Mouse (Mus musculus) induced T-regulatory cell, adult 2 months (primary cell): Measurements from ENCODE around the gene Brip1.
A peak's percentile ranks its signal among the peaks of the same experiment; 100 is the strongest.
"Not testable (repeated sequence)": the region's sequence is repeated elsewhere in the genome, so short reads cannot be mapped to it uniquely, and the experiment has no call there.

Source experiments
- DNase-seq: peaks from one replicate; pipeline ENCODE4 v3.0.0-alpha.2; 2012; ENCODE audit warnings: low read depth

Gene Brip1

DNA sequence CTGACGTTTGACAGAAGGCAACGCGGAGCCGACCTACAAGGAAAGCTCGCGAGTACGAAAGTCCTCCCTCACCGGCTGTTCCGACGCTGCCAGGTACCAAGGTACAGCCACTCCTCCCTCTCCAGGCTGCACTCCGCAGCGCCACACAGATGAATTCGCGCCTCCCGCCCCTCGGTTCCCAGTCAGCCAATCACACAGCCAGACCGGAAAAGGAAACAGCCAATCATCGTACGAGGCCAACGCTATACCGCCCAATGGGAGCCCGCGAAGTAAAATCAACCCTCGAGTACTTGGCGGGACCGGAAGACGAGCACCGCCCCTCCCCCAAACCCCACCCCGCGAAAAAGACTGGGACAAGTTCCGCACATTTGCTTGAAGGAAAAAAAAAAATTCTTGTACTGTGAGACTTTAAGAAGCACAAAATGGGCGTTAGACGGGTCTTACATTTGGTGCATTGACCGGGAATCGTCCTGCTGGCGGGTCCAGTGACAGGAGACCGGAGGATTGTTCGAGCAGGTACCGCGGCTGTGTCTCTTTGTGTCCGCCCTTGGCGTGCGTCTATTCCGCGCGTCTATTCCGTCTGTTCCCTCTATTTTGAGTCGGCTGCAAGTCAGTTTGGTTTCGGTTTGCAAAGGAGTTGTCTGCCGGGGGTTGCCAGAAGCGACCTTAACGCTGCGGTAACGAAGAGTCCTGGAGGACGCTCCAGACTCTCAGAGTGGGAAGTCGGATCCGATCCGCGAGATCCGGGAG, at the start of gene Brip1:
Gene Brip1 (minus strand): TSS at position 157 of the 750 bp plus-strand sequence.
- DNase-seq = peak; percentile 99

DNA sequence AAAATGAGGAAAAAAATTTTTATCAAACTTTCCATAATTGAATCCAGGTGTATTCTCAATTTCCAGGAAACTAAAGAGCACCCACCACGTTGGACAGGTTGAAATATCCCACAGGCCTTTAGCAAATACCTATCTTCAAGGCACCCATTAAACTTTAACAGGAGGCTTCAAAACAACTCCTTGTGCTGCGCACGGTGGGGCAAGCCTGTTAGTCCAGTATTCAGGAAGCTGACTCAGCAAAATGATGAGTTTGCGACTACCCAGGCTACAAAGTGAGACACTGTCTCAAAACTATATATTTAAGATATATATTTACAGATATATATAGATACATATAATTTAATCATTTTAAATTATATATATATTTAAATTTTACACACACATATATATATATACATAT, 31.5 kb upstream of the Brip1 start:
- DNase-seq = no peak

DNA sequence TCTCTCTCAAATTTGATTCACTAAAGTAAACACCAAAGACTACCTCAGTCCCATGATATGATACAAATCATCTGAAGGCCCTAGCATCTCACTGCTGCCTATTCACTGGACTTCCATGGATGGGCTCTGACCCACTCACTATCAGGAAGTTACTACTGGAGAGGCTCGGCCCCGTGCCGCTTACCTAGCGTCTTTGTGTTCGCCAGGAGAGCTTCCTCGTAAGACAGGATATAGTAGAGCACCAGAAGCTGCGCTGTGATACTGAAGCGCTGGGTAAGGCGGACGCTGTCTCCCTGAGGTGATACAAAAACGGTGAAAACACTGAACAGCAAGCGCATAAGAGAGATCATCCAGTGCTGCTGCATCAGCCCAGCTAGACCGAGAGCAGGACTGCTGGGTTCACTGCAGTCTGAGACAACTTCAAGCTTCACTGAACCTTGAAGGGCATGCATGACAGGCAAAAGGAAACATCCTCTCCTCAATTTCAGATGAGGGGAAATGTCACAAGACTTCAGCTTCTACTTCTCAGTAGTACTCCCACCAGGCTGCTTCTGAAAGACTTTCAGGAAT, 30.9 kb upstream of the Brip1 start:
- DNase-seq = no peak

- DNase-seq = no peak
Observed at GRCm38 (mm10) chr11:86226646-86227180, 25.7 kb upstream of the Brip1 start.

GRCm38 (mm10) chr11:86225761-86226160, 24.8 kb upstream of the Brip1 start:
- DNase-seq = no peak

DNA sequence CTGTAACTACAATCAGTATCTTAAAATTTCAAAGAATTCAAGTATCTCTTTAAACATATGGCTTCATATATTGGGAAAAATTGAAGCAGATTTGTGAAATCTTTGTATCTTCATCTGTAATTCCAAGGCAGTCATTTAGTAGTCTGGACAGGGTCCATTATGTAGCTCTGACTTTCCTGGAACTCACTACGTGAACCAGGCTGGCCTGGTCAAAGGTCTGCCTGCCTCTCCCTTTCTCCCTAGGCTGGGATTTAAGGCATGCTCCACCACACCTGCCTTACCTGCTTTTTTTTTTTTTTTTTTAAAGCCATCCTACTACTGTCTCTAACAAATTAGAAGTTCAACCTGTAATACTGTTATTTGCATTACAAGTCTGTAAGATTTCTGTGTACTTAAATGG, 10.8 kb upstream of the Brip1 start:
- no peak for DNase-seq

GRCm38 (mm10) chr11:86209123-86209522, 8.1 kb upstream of the Brip1 start:
- DNase-seq = no peak

GRCm38 (mm10) chr11:86205876-86206275, 4.9 kb upstream of the Brip1 start:
- DNase-seq = no peak

DNA sequence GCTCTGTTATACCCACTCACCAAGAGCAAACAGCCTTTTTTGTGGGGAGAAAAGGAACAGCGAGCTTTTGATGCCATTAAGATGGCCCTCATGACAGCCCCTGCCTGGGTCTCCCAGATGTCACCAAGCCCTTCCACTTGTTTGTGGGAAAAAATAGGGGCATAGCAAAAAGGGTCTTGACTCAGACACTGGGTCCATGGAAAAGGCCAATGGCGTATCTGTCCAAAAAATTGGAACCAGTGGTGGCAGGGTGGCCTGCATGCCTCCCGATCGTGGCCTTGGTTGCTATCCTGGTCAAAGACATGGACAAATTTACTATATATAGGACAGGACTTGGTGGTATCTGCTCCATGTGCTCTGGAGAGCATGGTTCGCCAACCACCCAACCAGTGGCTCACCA, 4.0 kb upstream of the Brip1 start:
- no peak for DNase-seq

DNA sequence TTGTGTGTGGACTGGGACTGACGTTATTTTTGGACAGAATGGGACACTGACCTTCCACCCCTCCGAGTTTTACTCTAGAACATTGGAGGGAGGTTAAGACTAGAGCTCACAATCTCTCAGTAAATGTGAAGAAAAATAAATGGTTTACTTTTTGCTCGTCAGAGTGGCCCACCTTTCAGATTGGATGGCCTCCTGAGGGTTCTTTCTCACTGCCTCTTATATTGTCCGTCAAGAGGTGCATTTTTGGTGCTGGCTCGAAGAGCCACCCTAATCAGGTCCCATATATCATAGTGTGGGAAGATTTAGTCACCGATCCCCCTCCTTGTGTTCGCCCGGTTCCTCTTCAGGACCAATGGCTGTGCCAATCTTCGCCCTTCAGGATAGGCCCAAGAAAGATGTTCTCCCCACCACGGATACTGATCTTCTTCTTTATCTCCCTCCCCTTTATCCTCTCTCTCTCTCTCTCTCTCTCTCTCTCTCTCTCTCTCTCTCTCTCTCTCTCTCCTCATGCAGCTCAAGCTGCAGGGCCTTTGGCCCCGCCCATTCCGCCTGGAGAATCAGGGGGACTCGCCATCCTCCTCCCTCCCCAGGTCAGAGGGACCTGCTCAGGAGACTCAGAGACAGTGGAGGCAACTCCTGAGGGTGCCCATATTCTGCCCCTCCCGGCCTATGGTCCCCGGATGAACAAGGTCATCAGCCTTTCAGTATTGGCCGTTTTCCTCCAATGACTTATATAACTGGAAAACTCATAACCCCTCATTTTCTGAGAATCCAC, 1.1 kb upstream of the Brip1 start:
- DNase-seq = peak; percentile 59

DNA sequence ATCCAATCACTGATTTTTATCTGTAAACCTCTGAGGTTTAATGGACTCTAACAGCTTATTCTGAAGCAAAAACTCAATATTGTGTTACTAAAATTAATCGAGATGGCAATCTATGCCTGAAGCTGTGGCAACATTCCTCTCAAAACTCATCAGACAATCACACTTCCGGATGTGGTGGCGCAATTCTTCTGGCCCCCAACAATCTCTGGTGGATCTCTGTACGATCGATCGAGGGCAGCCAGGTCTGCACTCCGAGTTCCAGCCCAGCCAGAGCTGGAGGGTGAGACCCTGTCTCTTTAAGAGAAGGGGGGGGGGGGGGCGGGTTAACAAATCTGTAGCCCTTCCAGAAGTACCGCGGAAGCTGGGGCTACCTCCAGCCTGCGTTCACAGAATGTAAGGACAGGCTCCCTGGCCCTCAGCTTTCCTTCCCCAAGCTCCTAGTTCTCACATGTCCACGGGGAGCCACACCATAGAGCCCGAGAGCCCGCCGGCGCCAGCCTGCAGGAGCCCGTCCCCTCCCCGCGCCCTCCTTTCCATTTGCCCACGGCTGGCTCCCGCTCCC, 452 bp downstream of the Brip1 start:
- DNase-seq = no peak

GRCm38 (mm10) chr11:86199733-86200132, 1.3 kb downstream of the Brip1 start:
- DNase-seq = no peak

- DNase-seq = not testable (repeated sequence)
Observed at GRCm38 (mm10) chr11:86185224-86185623, 15.8 kb downstream of the Brip1 start.

DNA sequence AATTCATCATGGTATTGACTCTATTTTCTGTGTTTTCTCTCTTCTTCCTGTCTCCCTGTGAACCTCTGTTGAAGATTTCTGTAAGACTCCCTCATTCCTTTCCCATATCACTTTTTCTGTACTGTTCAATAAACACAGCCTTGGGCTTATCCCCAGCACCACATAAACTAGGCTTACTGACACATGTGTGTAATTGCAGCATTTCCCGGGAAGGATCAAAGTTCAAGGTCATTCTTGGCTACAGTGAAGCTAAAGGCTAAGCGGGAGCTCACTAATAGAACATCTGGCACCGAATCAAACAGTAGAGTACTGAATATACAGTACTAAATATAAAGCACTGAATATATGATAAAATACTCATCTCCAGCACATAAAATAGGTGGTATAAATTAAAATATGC, 25.2 kb downstream of the Brip1 start:
- no peak for DNase-seq

DNA sequence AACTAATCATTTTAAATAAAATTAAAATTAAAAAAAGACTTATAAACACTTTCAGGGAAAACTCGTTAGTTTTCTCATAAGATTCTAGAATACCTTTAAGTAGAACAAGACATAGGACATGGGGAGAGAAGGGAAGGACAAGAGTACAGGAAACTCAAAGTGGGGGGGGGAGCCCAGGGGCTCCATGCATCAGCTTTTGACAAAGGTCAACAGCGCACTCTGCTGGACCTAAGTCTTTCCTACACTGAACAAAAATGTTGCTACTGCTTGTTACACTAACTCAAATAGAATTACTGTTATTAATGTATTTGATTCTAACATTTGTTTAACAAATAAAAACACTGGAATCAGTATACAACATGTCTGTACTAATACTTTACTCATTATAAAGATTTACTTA, 26.8 kb downstream of the Brip1 start:
- DNase-seq = peak; percentile 77

DNA sequence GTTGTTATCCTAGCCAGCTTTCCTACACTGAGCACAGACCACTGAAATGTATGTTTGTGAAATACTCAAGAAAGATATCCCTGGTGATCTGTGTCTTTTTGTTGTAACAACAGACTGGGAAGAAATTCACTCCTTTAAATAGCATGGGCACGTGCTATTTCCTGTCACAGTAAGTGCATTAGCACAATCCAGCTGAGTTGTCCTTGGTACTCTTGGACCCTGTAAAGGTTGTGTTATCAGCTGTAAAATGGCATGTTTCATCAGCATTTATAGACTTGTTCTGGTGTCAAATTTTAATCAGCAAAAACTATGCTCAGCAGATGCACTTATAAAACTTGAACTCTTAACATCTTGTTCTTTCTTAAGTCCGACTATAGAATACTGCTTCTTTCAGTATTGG, 30.2 kb downstream of the Brip1 start:
- DNase-seq = no peak

GRCm38 (mm10) chr11:86160251-86160650, 40.7 kb downstream of the Brip1 start:
- no peak for DNase-seq

DNA sequence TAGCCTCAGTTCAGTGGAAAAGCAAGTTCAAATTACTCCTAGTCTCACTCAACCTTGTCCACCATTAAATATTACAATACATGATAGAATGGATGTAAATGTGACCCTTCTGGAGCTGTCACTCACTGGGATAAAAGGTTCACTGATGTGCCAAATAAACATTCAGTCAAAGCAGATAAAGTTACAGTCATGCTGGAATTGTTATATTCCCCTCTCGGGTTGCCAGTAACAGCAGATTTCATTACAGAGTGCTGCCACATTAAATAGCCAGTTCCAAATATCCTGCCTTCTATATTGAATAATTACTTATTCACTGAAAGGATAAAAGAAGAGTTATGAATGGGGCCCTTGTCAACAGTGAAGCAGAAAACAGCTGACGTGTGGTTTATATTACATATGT, 42.0 kb downstream of the Brip1 start:
- DNase-seq = no peak

DNA sequence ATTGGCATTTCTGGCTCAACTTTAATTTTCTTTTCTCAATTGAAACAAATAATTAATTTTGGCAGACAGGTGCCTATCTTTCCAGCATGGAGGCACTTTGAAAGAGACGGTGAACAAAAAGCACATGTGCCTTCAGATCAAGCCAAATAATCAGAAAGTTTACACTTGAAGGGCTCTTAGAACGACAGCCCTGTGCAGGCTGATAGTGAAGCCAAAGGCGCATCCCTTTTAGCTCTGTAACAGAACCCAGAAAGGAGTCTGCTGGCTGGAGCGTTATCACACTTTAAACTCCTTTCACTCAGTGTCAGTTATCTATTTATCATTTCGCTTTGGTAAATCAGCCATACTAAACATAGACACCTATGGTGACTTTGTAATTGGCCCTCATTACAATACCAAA, 45.4 kb downstream of the Brip1 start:
- DNase-seq = no peak

GRCm38 (mm10) chr11:86131324-86131723, 69.7 kb downstream of the Brip1 start:
- no peak for DNase-seq

DNA sequence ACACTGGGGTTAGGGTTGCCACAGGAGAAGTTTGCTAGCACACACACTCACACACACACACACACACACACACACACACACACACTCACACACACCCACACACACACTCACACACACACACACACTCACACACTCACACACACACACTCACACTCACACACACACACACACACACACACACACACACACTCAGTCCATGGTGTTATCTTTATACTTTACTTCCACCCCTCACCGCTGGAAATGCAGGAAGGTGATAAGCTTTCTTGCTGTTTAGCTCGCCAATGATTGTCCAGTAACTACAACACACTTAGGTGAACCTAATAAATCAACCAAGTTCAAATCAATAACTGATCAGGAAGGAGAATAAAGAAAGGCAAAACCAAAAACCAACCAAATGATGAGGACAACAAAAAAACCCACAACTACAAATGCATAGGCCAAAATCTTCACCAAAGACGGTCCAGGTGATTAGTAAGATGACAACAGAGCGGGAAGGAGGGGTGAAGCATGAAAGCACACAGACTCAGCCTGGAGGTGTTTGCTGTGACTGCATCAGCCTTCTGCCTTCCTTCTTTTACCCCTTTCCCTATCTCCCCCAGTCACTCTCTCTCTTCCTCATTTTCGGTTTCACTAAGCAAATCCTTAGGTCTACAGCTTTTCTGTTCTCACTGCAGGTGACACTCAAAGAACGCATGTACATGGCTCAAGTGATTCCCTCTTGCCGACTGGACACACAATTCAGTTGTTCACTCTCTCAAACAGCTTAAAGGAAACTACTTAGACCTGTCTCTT, 83.7 kb downstream of the Brip1 start:
- no peak for DNase-seq

GRCm38 (mm10) chr11:86115955-86116354, 85.0 kb downstream of the Brip1 start:
- no peak for DNase-seq
